Mouse (Mus musculus): Measurements from ENCODE around the gene Kifc5b. TPM values are rescaled to one million over a fixed set of nuclear protein-coding genes. Genes with fewer than 3 reads are reported as not detected.

The Kifc5b gene
- total and polyA plus RNA-seq, 2 experiments from 2014 or later, result 3.2 to 4.7 TPM

DNA sequence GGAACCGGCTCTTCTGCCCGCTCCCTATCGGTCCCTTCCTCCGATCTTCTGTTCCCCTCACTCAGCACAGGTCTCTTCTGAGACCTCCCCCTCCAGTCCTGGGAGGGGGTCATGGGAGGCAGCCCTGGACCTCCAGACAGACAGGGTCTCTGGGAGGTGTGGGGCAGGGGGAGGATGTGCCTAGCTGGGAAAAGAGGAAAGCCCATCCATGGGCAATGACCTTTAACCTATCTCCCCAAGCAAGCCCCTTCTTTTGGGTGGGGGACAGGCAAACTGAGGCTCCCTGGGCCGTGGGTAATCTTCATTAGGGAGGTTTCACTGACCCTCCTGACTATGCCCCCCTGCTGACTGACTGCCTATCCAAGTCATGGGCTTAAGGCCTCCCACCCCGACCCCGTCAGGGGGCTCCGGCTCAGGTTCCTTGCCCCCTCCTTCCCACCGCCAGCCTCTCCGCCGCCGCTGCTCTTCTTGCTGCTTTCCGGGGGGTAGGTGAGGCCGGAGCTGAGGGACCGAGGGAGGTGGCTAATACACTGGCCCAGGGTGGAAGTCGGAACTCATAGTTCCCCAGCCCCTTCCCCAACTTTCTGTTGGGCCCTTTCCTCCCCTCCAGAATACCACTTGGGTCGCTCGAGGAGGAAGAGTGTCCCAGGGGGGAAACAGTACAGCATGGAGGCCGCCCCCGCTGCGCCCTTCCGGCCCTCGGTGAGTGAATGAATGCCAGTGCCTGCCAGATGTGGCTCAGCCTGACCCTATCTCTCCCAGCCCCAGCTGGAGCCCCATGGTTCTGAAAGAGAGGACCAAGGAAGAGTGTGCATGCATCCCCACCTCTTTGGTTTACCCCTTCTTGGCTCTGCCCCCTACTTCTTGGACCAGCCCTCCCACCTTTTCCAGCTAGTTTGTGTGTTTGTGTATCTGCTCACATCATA lies 35.3 kb downstream of the Kifc5b start:
- DNase-seq (ENCODE audit: low spot score) (no peak), ATAC-seq (no peak)
- 8% methylated on average over 22 of the region's 23 CpGs for WGBS
- peak overlapping the region; percentile 43 for H3K9ac ChIP-seq (replicated peaks; ENCODE audit: low read length)
- peak overlapping the region; percentile 46; the same call in 1 of the 2 replicates for H3K27ac ChIP-seq
- H3K4me1 ChIP-seq (ENCODE audit: insufficient read depth, low read length), result peaks cover 35% of the 10 kb centered on the region
- H3K4me2 ChIP-seq (ENCODE audit: low read depth, low read length), result peak overlapping the region; percentile 89
- peak overlapping the region; percentile 35 for H3K4me3 ChIP-seq (ENCODE audit: low read length)
- H3K27me3 ChIP-seq (ENCODE audit: insufficient read depth, low read length), result no peaks in the 10 kb centered on the region
- peaks cover 24% of the 10 kb centered on the region for H3K36me3 ChIP-seq (ENCODE audit: insufficient read depth, low read length)
- no peak for TF ChIP-seq CTCF (IDR thresholded peaks at IDR 0.05; ENCODE audit: low read depth)
- H3K9me3 ChIP-seq (ENCODE audit: low read length), result no peaks in the 10 kb centered on the region

- no peak overlapping the region for H3K27ac ChIP-seq
- H3K9ac ChIP-seq (replicated peaks; ENCODE audit: low read length), result 0 out of 2 replicates have a peak overlapping the region, but pooled peaks have one; percentile 43
- H3K36me3 ChIP-seq (ENCODE audit: insufficient read depth, low read length), result peaks cover 33% of the 10 kb centered on the region
- H3K4me2 ChIP-seq (ENCODE audit: low read depth, low read length), result peak overlapping the region; percentile 89
- no peak for ATAC-seq
- no peaks in the 10 kb centered on the region for H3K9me3 ChIP-seq (ENCODE audit: low read length)
- 28% methylated on average over 6 of the region's 6 CpGs for WGBS
- peak overlapping the region; percentile 2; the same call in 1 of the 2 replicates for H3K4me3 ChIP-seq (ENCODE audit: low read length)
- H3K4me1 ChIP-seq (ENCODE audit: insufficient read depth, low read length), result peaks cover 29% of the 10 kb centered on the region
- DNase-seq (ENCODE audit: low spot score), result no peak
- no peaks in the 10 kb centered on the region for H3K27me3 ChIP-seq (ENCODE audit: insufficient read depth, low read length)
- no peak for TF ChIP-seq CTCF (IDR thresholded peaks at IDR 0.05; ENCODE audit: low read depth)
These were observed 36.3 kb downstream of the Kifc5b start for GRCm38 (mm10) chr17:26953201-26953600.

- Histone ChIP-seq H3K27ac (no peak overlapping the region), H3K9me3 (ENCODE audit: low read length) (no peaks in the 10 kb centered on the region), H3K36me3 (ENCODE audit: insufficient read depth, low read length) (peaks cover 38% of the 10 kb centered on the region), H3K9ac (replicated peaks; ENCODE audit: low read length) (no peak overlapping the region), H3K27me3 (ENCODE audit: insufficient read depth, low read length) (no peaks in the 10 kb centered on the region), H3K4me1 (ENCODE audit: insufficient read depth, low read length) (peaks cover 29% of the 10 kb centered on the region), H3K4me3 (ENCODE audit: low read length) (0 out of 2 replicates have a peak overlapping the region, but pooled peaks have one; percentile 2), H3K4me2 (ENCODE audit: low read depth, low read length) (peak overlapping the region; percentile 89; the same call in 1 of the 2 replicates)
- no peak for TF ChIP-seq CTCF (IDR thresholded peaks at IDR 0.05; ENCODE audit: low read depth)
- ATAC-seq (no peak), DNase-seq (ENCODE audit: low spot score) (no peak)
- WGBS, result 23% methylated on average over 12 of the region's 16 CpGs
These were observed 36.8 kb downstream of the Kifc5b start for GRCm38 (mm10) chr17:26953726-26954125.

GRCm38 (mm10) chr17:26956309-26956708 lies 39.4 kb downstream of the Kifc5b start:
- ATAC-seq (no peak), DNase-seq (ENCODE audit: low spot score) (no peak)
- Histone ChIP-seq H3K4me3 (ENCODE audit: low read length) (no peak overlapping the region), H3K4me1 (ENCODE audit: insufficient read depth, low read length) (peaks cover 12% of the 10 kb centered on the region), H3K27ac (no peak overlapping the region), H3K9ac (replicated peaks; ENCODE audit: low read length) (no peak overlapping the region), H3K36me3 (ENCODE audit: insufficient read depth, low read length) (peaks cover 59% of the 10 kb centered on the region), H3K4me2 (ENCODE audit: low read depth, low read length) (no peak overlapping the region), H3K27me3 (ENCODE audit: insufficient read depth, low read length) (no peaks in the 10 kb centered on the region), H3K9me3 (ENCODE audit: low read length) (no peaks in the 10 kb centered on the region)
- WGBS, result 83% methylated on average over 5 of the region's 5 CpGs
- no peak for TF ChIP-seq CTCF (IDR thresholded peaks at IDR 0.05; ENCODE audit: low read depth)

DNA sequence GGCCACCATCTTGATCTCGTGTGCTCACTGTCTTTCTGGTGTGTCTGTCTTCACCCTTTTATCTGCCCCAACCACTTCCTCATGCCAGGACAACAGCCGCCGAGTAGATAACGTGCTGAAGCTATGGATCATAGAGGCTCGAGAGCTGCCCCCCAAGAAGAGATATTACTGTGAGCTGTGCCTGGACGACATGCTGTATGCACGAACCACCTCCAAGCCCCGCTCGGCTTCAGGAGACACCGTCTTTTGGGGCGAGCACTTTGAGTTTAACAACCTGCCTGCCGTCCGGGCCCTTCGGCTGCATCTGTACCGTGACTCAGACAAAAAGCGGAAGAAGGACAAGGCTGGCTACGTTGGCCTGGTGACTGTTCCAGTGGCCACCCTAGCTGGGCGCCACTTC lies 40.0 kb downstream of the Kifc5b start:
- Histone ChIP-seq H3K27me3 (ENCODE audit: insufficient read depth, low read length) (no peaks in the 10 kb centered on the region), H3K4me1 (ENCODE audit: insufficient read depth, low read length) (peaks cover 10% of the 10 kb centered on the region), H3K36me3 (ENCODE audit: insufficient read depth, low read length) (peaks cover 65% of the 10 kb centered on the region), H3K4me2 (ENCODE audit: low read depth, low read length) (no peak overlapping the region), H3K9me3 (ENCODE audit: low read length) (no peaks in the 10 kb centered on the region), H3K4me3 (ENCODE audit: low read length) (no peak overlapping the region), H3K9ac (replicated peaks; ENCODE audit: low read length) (no peak overlapping the region), H3K27ac (no peak overlapping the region)
- 91% methylated on average over 18 of the region's 18 CpGs for WGBS
- no peak for TF ChIP-seq CTCF (IDR thresholded peaks at IDR 0.05; ENCODE audit: low read depth)
- ATAC-seq, result no peak
- no peak for DNase-seq (ENCODE audit: low spot score)

DNA sequence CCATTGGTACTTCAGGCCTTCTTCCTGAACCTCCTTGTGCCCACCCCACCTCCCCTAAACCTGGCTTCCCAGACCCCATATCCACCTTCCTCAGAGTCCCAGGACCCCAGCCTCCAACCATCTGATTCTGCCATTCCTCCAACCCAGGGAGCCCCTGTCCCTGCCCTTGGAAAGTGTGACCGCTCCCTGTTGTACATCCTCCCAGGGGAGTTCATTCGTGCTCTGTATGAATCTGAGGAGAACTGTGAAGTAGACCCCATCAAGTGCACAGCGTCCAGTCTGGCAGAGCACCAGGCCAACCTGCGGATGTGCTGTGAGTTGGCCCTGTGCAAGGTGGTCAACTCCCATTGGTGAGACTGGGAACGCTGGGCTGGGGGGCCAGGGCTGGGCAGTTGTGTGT lies 41.0 kb downstream of the Kifc5b start:
- no peaks in the 10 kb centered on the region for H3K27me3 ChIP-seq (ENCODE audit: insufficient read depth, low read length)
- no peak overlapping the region for H3K9ac ChIP-seq (replicated peaks; ENCODE audit: low read length)
- H3K27ac ChIP-seq, result no peak overlapping the region
- H3K4me3 ChIP-seq (ENCODE audit: low read length), result no peak overlapping the region
- H3K36me3 ChIP-seq (ENCODE audit: insufficient read depth, low read length), result peaks cover 74% of the 10 kb centered on the region
- WGBS, result 97% methylated on average over 5 of the region's 5 CpGs
- H3K4me2 ChIP-seq (ENCODE audit: low read depth, low read length), result no peak overlapping the region
- ATAC-seq (no peak), DNase-seq (ENCODE audit: low spot score) (no peak)
- H3K4me1 ChIP-seq (ENCODE audit: insufficient read depth, low read length), result peaks cover under 1% of the 10 kb centered on the region; the same call in 1 of the 2 replicates
- TF ChIP-seq CTCF (IDR thresholded peaks at IDR 0.05; ENCODE audit: low read depth), result no peak
- H3K9me3 ChIP-seq (ENCODE audit: low read length), result no peaks in the 10 kb centered on the region

DNA sequence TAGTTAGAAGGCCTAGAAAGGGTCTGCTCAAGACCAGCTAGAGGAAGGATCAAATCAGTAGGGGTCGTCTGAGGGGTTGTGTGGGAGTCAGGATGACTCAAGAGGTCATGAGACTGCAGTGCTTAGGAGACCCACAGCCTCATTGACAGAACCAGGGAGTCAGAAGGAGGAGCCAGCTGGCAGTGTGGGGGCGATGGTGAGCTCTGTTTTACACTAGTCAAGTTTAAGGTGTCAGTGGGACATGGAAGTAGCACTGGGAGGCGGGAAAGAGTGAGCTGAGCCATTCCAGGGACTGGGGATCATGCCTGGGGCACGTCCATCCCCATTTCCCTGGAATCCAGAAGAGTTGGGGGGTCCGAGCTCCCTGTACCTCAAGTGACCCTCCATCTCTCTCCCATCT lies 42.0 kb downstream of the Kifc5b start:
- Histone ChIP-seq H3K4me3 (ENCODE audit: low read length) (no peak overlapping the region), H3K4me2 (ENCODE audit: low read depth, low read length) (no peak overlapping the region), H3K36me3 (ENCODE audit: insufficient read depth, low read length) (peaks cover 77% of the 10 kb centered on the region), H3K4me1 (ENCODE audit: insufficient read depth, low read length) (no peaks in the 10 kb centered on the region), H3K9ac (replicated peaks; ENCODE audit: low read length) (no peak overlapping the region), H3K9me3 (ENCODE audit: low read length) (no peaks in the 10 kb centered on the region), H3K27ac (no peak overlapping the region), H3K27me3 (ENCODE audit: insufficient read depth, low read length) (no peaks in the 10 kb centered on the region)
- WGBS, result 74% methylated on average over 5 of the region's 5 CpGs
- no peak for ATAC-seq
- no peak for DNase-seq (ENCODE audit: low spot score)
- no peak for TF ChIP-seq CTCF (IDR thresholded peaks at IDR 0.05; ENCODE audit: low read depth)
